Mouse (Mus musculus): ENCODE results near the gene Vps16. TPM values are rescaled to one million over a fixed set of nuclear protein-coding genes. Genes with fewer than 3 reads are reported as not detected.

The Vps16 gene
- 43.6 TPM for polyA plus RNA-seq (2012; fragmentation: generic; extraction: Trizol)

- no peaks in the 10 kb centered on the region for H3K36me3 ChIP-seq (ENCODE audit: control insufficient read depth, insufficient read depth)
These were observed at the start of gene Vps16, which contains the start of gene Pced1a for GRCm38 (mm10) chr2:130424126-130424853. Gene Vps16, plus strand, starts transcription at chr2:130424339. Gene Pced1a, minus strand, starts transcription at chr2:130424701.

DNA sequence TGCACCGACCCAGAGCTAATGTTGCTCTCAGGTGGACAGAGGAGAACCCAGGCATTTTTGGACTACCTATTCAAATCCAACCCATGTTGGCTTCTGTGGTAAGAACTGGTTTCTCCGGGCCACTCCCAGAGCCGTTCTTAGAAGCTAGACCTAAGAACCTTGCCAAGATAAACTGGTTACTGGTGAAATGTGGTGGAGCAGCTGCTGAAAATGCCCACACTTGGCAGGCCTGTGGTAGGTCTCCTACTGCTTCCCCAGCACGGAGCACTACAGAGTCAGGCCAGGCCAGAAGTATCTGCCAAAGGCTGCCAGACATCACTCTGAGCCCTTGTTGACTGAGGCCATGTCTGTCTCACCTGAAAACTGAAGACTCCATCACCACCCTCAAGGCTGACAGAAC lies 49.2 kb upstream of the Vps16 start:
- TF ChIP-seq USF1 (IDR thresholded peaks at IDR 0.05; ENCODE audit: low read depth): no peak
- TF ChIP-seq REST (IDR thresholded peaks at IDR 0.05; ENCODE audit: insufficient read depth, insufficient read length): no peak
- no peak for TF ChIP-seq CEBPB (IDR thresholded peaks at IDR 0.05; ENCODE audit: insufficient read depth, poor library complexity, severe bottlenecking)
- TF ChIP-seq MAX (IDR thresholded peaks at IDR 0.05; ENCODE audit: low read depth): no peak
- TF ChIP-seq MYOG (IDR thresholded peaks at IDR 0.05; ENCODE audit: control insufficient read depth in 1 of 3, insufficient read depth in 1 of 3, insufficient read length in 2 of 3, low read depth in 2 of 3): peak in 2 of 3 experiments; percentile 46 to 67
- no peak for TF ChIP-seq TCF3 (IDR thresholded peaks at IDR 0.05; ENCODE audit: insufficient read length, low read depth)
- peak in 2 of 3 experiments; percentile 25 to 64 for TF ChIP-seq MYOD1 (IDR thresholded peaks at IDR 0.05; ENCODE audit: control insufficient read depth in 1 of 3, insufficient read length in 2 of 3, low read depth in 2 of 3)
- TF ChIP-seq E2F4 (IDR thresholded peaks at IDR 0.05; ENCODE audit: insufficient read depth): no peak
- TF ChIP-seq SRF (IDR thresholded peaks at IDR 0.05; ENCODE audit: control insufficient read depth, insufficient read length, low read depth): no peak
- TF ChIP-seq POLR2A (IDR thresholded peaks at IDR 0.05; ENCODE audit: insufficient read length, low read depth): no peak
- Histone ChIP-seq H3K36me3 (ENCODE audit: control insufficient read depth, insufficient read depth) (no peaks in the 10 kb centered on the region), H3K4me2 (ENCODE audit: low read depth) (no peak overlapping the region), H3K4me3 (no peak overlapping the region), H3K27me3 (ENCODE audit: control insufficient read depth, insufficient read depth, insufficient read length) (peaks cover 42% of the 10 kb centered on the region), H3ac (ENCODE audit: control insufficient read depth, insufficient read length) (no peak overlapping the region), H3K79me2 (ENCODE audit: control insufficient read depth, insufficient read depth) (no peaks in the 10 kb centered on the region)

More at GRCm38 (mm10) chr2:130424126-130424853, at the start of gene Vps16, which contains the start of gene Pced1a:
- Histone ChIP-seq H3K27me3 (ENCODE audit: control insufficient read depth, insufficient read depth, insufficient read length) (no peaks in the 10 kb centered on the region), H3K79me2 (ENCODE audit: control insufficient read depth, insufficient read depth) (peaks cover 44% of the 10 kb centered on the region), H3ac (ENCODE audit: control insufficient read depth, insufficient read length) (peak within 1 kb of the TSS; percentile 44), H3K4me3 (peak within 1 kb of the TSS; percentile 99), H3K4me2 (ENCODE audit: low read depth) (peak within 1 kb of the TSS; percentile 91)
- TF ChIP-seq MAX (IDR thresholded peaks at IDR 0.05; ENCODE audit: low read depth) (no peak), REST (IDR thresholded peaks at IDR 0.05; ENCODE audit: insufficient read depth, insufficient read length) (no peak), POLR2AphosphoS2 (IDR thresholded peaks at IDR 0.05; ENCODE audit: insufficient read length, low read depth) (peak; percentile 81), TCF3 (IDR thresholded peaks at IDR 0.05; ENCODE audit: insufficient read length, low read depth) (no peak), MYOG (IDR thresholded peaks at IDR 0.05; ENCODE audit: control insufficient read depth in 1 of 3, insufficient read depth in 1 of 3, insufficient read length in 2 of 3, low read depth in 2 of 3) (no peak), TCF12 (IDR thresholded peaks at IDR 0.05; ENCODE audit: insufficient read depth, poor library complexity, severe bottlenecking) (no peak), POLR2A (IDR thresholded peaks at IDR 0.05; ENCODE audit: insufficient read length, low read depth) (peak; percentile 77), SRF (IDR thresholded peaks at IDR 0.05; ENCODE audit: control insufficient read depth, insufficient read length, low read depth) (no peak), CEBPB (IDR thresholded peaks at IDR 0.05; ENCODE audit: insufficient read depth, poor library complexity, severe bottlenecking) (no peak), USF1 (IDR thresholded peaks at IDR 0.05; ENCODE audit: low read depth) (peak; percentile 99), E2F4 (IDR thresholded peaks at IDR 0.05; ENCODE audit: insufficient read depth) (peak; percentile 70), MYOD1 (IDR thresholded peaks at IDR 0.05; ENCODE audit: control insufficient read depth in 1 of 3, insufficient read length in 2 of 3, low read depth in 2 of 3) (no peak)

DNA sequence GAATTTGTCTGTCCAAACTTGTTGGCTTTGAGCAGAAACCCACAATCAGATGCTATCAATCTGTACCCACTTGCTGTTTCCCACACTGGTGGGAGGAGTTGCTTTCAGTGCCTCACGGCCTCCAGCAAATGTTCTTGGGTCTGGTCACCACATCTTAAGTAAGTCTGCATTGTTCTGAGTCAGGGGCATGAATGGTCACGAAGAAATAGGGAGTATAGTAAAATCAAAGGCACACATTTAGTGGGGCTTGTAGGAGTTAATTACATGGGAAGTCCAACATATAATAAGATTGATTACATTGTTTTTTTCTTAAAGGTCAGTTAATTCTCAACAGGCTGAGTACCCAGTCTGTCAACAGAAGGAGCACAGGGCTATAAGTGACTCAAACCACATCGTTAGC lies 40.9 kb upstream of the Vps16 start:
- H3K4me3 ChIP-seq: no peak overlapping the region
- no peak overlapping the region for H3ac ChIP-seq (ENCODE audit: control insufficient read depth, insufficient read length)
- peaks cover 17% of the 10 kb centered on the region for H3K27me3 ChIP-seq (ENCODE audit: control insufficient read depth, insufficient read depth, insufficient read length)
- H3K79me2 ChIP-seq (ENCODE audit: control insufficient read depth, insufficient read depth): no peaks in the 10 kb centered on the region
- H3K36me3 ChIP-seq (ENCODE audit: control insufficient read depth, insufficient read depth): no peaks in the 10 kb centered on the region
- H3K4me2 ChIP-seq (ENCODE audit: low read depth): no peak overlapping the region
- no peak for TF ChIP-seq CEBPB (IDR thresholded peaks at IDR 0.05; ENCODE audit: insufficient read depth, poor library complexity, severe bottlenecking)
- TF ChIP-seq TCF12 (IDR thresholded peaks at IDR 0.05; ENCODE audit: insufficient read depth, poor library complexity, severe bottlenecking): no peak
- TF ChIP-seq MAX (IDR thresholded peaks at IDR 0.05; ENCODE audit: low read depth): no peak
- no peak for TF ChIP-seq POLR2A (IDR thresholded peaks at IDR 0.05; ENCODE audit: insufficient read length, low read depth)
- no peak for TF ChIP-seq MYOD1 (IDR thresholded peaks at IDR 0.05; ENCODE audit: control insufficient read depth in 1 of 3, insufficient read length in 2 of 3, low read depth in 2 of 3)
- no peak for TF ChIP-seq E2F4 (IDR thresholded peaks at IDR 0.05; ENCODE audit: insufficient read depth)
- TF ChIP-seq MYOG (IDR thresholded peaks at IDR 0.05; ENCODE audit: control insufficient read depth in 1 of 3, insufficient read depth in 1 of 3, insufficient read length in 2 of 3, low read depth in 2 of 3): no peak
- TF ChIP-seq USF1 (IDR thresholded peaks at IDR 0.05; ENCODE audit: low read depth): no peak
- no peak for TF ChIP-seq SRF (IDR thresholded peaks at IDR 0.05; ENCODE audit: control insufficient read depth, insufficient read length, low read depth)

- Histone ChIP-seq H3K4me3 (no peak overlapping the region), H3K4me2 (ENCODE audit: low read depth) (no peak overlapping the region), H3K79me2 (ENCODE audit: control insufficient read depth, insufficient read depth) (no peaks in the 10 kb centered on the region), H3K27me3 (ENCODE audit: control insufficient read depth, insufficient read depth, insufficient read length) (peaks cover 15% of the 10 kb centered on the region), H3ac (ENCODE audit: control insufficient read depth, insufficient read length) (no peak overlapping the region), H3K36me3 (ENCODE audit: control insufficient read depth, insufficient read depth) (no peaks in the 10 kb centered on the region)
- no peak for TF ChIP-seq USF1 (IDR thresholded peaks at IDR 0.05; ENCODE audit: low read depth)
- TF ChIP-seq E2F4 (IDR thresholded peaks at IDR 0.05; ENCODE audit: insufficient read depth): no peak
- no peak for TF ChIP-seq MAX (IDR thresholded peaks at IDR 0.05; ENCODE audit: low read depth)
- no peak for TF ChIP-seq POLR2AphosphoS2 (IDR thresholded peaks at IDR 0.05; ENCODE audit: insufficient read length, low read depth)
- TF ChIP-seq SRF (IDR thresholded peaks at IDR 0.05; ENCODE audit: control insufficient read depth, insufficient read length, low read depth): no peak
- TF ChIP-seq TCF3 (IDR thresholded peaks at IDR 0.05; ENCODE audit: insufficient read length, low read depth): no peak
- TF ChIP-seq TCF12 (IDR thresholded peaks at IDR 0.05; ENCODE audit: insufficient read depth, poor library complexity, severe bottlenecking): no peak
- no peak for TF ChIP-seq CEBPB (IDR thresholded peaks at IDR 0.05; ENCODE audit: insufficient read depth, poor library complexity, severe bottlenecking)
- no peak for TF ChIP-seq POLR2A (IDR thresholded peaks at IDR 0.05; ENCODE audit: insufficient read length, low read depth)
- TF ChIP-seq MYOD1 (IDR thresholded peaks at IDR 0.05; ENCODE audit: control insufficient read depth in 1 of 3, insufficient read length in 2 of 3, low read depth in 2 of 3): no peak
- no peak for TF ChIP-seq REST (IDR thresholded peaks at IDR 0.05; ENCODE audit: insufficient read depth, insufficient read length)
- no peak for TF ChIP-seq MYOG (IDR thresholded peaks at IDR 0.05; ENCODE audit: control insufficient read depth in 1 of 3, insufficient read depth in 1 of 3, insufficient read length in 2 of 3, low read depth in 2 of 3)
These were observed 40.2 kb upstream of the Vps16 start for GRCm38 (mm10) chr2:130383895-130384294.

Measured in myocyte (in vitro differentiated cells).